Mouse (Mus musculus) cortical plate, adult 2 months (tissue): Measurements from ENCODE around the gene Mc1r.

Experiments used
- CTCF ChIP-seq: fragments of 200-500 bp; IDR thresholded peaks from 2 replicates; pipeline ENCODE4 v1.5.1; 2011; ENCODE audit warnings: mild to moderate bottlenecking, control low read depth, low read length; ENCODE audit not compliant: insufficient read depth; ENCODE audit errors: extremely low read depth
- POLR2A ChIP-seq: fragments of 200-500 bp; IDR thresholded peaks from 2 replicates; pipeline ENCODE4 v1.6.1; 2011; ENCODE audit warnings: mild to moderate bottlenecking, low read length, control low read depth; ENCODE audit not compliant: insufficient read depth; ENCODE audit errors: extremely low read depth

- TF ChIP-seq CTCF = no peak
- TF ChIP-seq POLR2A = no peak
Measured at GRCm38 (mm10) chr8:123410049-123410587, 3.2 kb downstream of the Mc1r start.
